Mouse (Mus musculus) erythroblast, adult 5-6 weeks (primary cell): ENCODE data around the gene Gm10309. TPM values are rescaled to one million over a fixed set of nuclear protein-coding genes. Genes with fewer than 3 reads are reported as not detected.

Source experiments
- ATAC-seq: replicated peaks from 2 replicates; pipeline ENCODE4 v1.8.0; 2016; ENCODE audit warnings: moderate number of reproducible peaks, mild to moderate bottlenecking, moderate TSS enrichment, inconsistent platforms; ENCODE audit not compliant: poor library complexity, low FRiP score, severe bottlenecking
- total RNA-seq, 2 experiments: library from RNA; stranded (forward) in 1 of 2; stranded (reverse) in 1 of 2; fragments of 150-400 nt in 1 of 2; fragments of 200-764, 138-1000 nt in 1 of 2; gene quantifications; 2 replicates each; pipeline versions ENCODE4 v1.2.3 to v1.2.4; 2015 to 2017; ENCODE audit warnings: low replicate concordance in 2 of 2

Gm10309 gene
- total RNA-seq, 2 experiments from 2014 or later, result not detected

GRCm38 (mm10) chr17:86516630-86517029 lies 11.6 kb upstream of the Gm10309 start:
- no peak for ATAC-seq

- ATAC-seq, result no peak
These were observed 10.1 kb upstream of the Gm10309 start for GRCm38 (mm10) chr17:86514974-86515620.

GRCm38 (mm10) chr17:86509871-86510270 lies 4.8 kb upstream of the Gm10309 start:
- no peak for ATAC-seq

- ATAC-seq, result no peak
These were observed 3.1 kb upstream of the Gm10309 start for GRCm38 (mm10) chr17:86508212-86508490.

GRCm38 (mm10) chr17:86507342-86508211 lies 2.5 kb upstream of the Gm10309 start:
- no peak for ATAC-seq

GRCm38 (mm10) chr17:86506881-86507280 lies 1.8 kb upstream of the Gm10309 start:
- no peak for ATAC-seq

- ATAC-seq, result no peak
These were observed 1.7 kb downstream of the Gm10309 start for GRCm38 (mm10) chr17:86503208-86503897.

- ATAC-seq, result no peak
These were observed 3.6 kb downstream of the Gm10309 start for GRCm38 (mm10) chr17:86501393-86501792.

- no peak for ATAC-seq
These were observed 5.5 kb downstream of the Gm10309 start for GRCm38 (mm10) chr17:86499359-86500045.

- no peak for ATAC-seq
These were observed 7.7 kb downstream of the Gm10309 start for GRCm38 (mm10) chr17:86497302-86497701.

GRCm38 (mm10) chr17:86496123-86496771 lies 8.8 kb downstream of the Gm10309 start:
- ATAC-seq, result no peak

GRCm38 (mm10) chr17:86494895-86495294 lies 10.1 kb downstream of the Gm10309 start:
- ATAC-seq, result no peak

- ATAC-seq, result no peak
These were observed 10.5 kb downstream of the Gm10309 start for GRCm38 (mm10) chr17:86494494-86494893.

- ATAC-seq, result no peak
These were observed 11.1 kb downstream of the Gm10309 start for GRCm38 (mm10) chr17:86493891-86494420.

- ATAC-seq, result no peak
These were observed 12.7 kb downstream of the Gm10309 start for GRCm38 (mm10) chr17:86492376-86492775.

GRCm38 (mm10) chr17:86489827-86490226 lies 15.2 kb downstream of the Gm10309 start:
- no peak for ATAC-seq

- no peak for ATAC-seq
These were observed 17.6 kb downstream of the Gm10309 start for GRCm38 (mm10) chr17:86487450-86487849.

- no peak for ATAC-seq
These were observed 18.4 kb downstream of the Gm10309 start for GRCm38 (mm10) chr17:86486657-86487056.

- ATAC-seq, result no peak
These were observed 20.8 kb downstream of the Gm10309 start for GRCm38 (mm10) chr17:86484087-86484737.
